Mouse (Mus musculus): Measurements from ENCODE around the gene Zfp341. TPM values are rescaled to one million over a fixed set of nuclear protein-coding genes. Genes with fewer than 3 reads are reported as not detected.
A peak's percentile ranks its signal among the peaks of the same experiment; 100 is the strongest.

The Zfp341 gene
- polyA plus RNA-seq, 1 experiment from 2014 or later: 2.3 TPM

DNA sequence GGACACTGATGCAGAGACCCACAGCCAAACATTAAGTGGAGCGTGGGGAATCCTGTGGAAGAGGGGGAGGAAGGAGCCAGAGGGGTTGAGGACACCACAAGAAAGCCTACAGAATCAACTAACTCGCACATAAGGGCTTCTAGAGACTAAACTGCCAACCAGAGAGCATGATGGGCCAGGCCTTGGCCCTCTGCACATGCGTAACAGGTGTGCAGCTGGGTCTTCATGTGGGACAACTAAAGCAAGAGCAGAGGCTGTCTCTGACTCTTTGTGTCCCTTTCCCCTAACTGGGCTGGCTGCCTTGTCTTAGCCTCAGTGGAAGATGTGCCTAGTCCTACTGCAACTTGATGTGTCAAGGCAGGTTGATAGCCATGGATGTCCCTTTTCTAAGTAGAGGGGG, 4.0 kb downstream of the Zfp341 start:
- 85% methylated on average over 3 of the region's 3 CpGs for whole genome bisulfite sequencing (ENCODE audit: insufficient replicate concordance)
- no peak overlapping the region for H3K27ac ChIP-seq (ENCODE audit: low read length)
- peaks cover 31% of the 10 kb centered on the region for H3K4me1 ChIP-seq (ENCODE audit: control insufficient read depth, low read depth, low read length)
- no peak for ATAC-seq (ENCODE audit: low read depth)
- H3K36me3 ChIP-seq (ENCODE audit: control insufficient read depth, insufficient read depth): no peaks in the 10 kb centered on the region
- H3K9ac ChIP-seq (ENCODE audit: low read depth, low read length): no peak overlapping the region
- no peaks in the 10 kb centered on the region for H3K9me3 ChIP-seq (replicated peaks; ENCODE audit: control insufficient read depth, low read length)
- no peak overlapping the region for H3K4me3 ChIP-seq (ENCODE audit: low read depth, low read length)
- H3K4me2 ChIP-seq (ENCODE audit: low read depth, low read length): no peak overlapping the region
- no peaks in the 10 kb centered on the region for H3K27me3 ChIP-seq (ENCODE audit: control insufficient read depth, insufficient read depth, low read depth, low read length)

DNA sequence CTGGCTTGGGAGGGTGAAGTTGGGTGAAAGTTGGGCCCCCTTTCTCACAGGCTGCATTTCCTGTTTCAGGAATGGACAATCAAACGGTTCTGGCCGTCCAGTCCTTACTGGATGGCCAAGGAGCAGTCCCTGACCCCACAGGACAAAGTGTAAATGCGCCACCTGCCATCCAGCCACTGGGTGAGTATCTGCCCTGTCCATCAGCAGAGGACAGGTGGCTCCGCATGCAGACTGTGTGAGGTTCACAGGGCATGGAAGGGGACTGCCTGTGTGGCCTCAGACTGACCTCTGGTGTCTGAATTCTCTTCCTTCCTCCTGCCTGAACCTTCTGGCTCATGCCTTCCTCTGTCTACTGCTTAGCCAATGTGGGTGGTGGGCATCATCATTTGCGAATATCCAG, 8.6 kb downstream of the Zfp341 start:
- H3K27ac ChIP-seq (ENCODE audit: low read length): no peak overlapping the region
- H3K27me3 ChIP-seq (ENCODE audit: control insufficient read depth, insufficient read depth, low read depth, low read length): no peaks in the 10 kb centered on the region
- no peaks in the 10 kb centered on the region; the same call in 1 of the 2 replicates for H3K36me3 ChIP-seq (ENCODE audit: control insufficient read depth, insufficient read depth)
- H3K4me1 ChIP-seq (ENCODE audit: control insufficient read depth, low read depth, low read length): no peaks in the 10 kb centered on the region; the same call in 1 of the 2 replicates
- no peak overlapping the region for H3K4me3 ChIP-seq (ENCODE audit: low read depth, low read length)
- H3K4me2 ChIP-seq (ENCODE audit: low read depth, low read length): no peak overlapping the region
- no peak overlapping the region; the same call in 1 of the 2 replicates for H3K9ac ChIP-seq (ENCODE audit: low read depth, low read length)
- 60% methylated on average over 5 of the region's 5 CpGs for WGBS (ENCODE audit: insufficient replicate concordance)
- peak; percentile 51 for ATAC-seq (ENCODE audit: low read depth)
- 0 out of 2 replicates have a peak, but pooled peaks cover 2% of the 10 kb centered on the region for H3K9me3 ChIP-seq (replicated peaks; ENCODE audit: control insufficient read depth, low read length)

DNA sequence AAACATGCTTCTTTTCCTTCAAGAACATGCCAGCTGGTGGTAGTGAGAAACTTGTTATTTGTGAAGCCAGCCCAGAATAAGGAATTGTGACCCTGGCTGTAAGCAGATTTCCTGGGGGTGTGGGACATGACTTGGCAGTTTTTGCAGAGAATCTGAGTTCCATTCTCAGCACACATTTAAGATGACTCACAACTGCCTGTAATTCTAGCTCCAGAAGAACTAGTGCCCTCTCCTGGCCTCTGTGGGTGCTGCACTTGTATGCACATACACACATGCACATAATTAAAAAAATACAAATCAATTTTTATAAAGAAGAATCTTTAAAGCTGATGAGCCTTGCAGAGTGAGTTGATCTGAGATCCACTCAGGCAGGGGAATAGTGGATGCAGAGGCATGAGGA, 11.0 kb downstream of the Zfp341 start:
- H3K4me2 ChIP-seq (ENCODE audit: low read depth, low read length): no peak overlapping the region
- H3K27me3 ChIP-seq (ENCODE audit: control insufficient read depth, insufficient read depth, low read depth, low read length): no peaks in the 10 kb centered on the region
- no peak for ATAC-seq (ENCODE audit: low read depth)

DNA sequence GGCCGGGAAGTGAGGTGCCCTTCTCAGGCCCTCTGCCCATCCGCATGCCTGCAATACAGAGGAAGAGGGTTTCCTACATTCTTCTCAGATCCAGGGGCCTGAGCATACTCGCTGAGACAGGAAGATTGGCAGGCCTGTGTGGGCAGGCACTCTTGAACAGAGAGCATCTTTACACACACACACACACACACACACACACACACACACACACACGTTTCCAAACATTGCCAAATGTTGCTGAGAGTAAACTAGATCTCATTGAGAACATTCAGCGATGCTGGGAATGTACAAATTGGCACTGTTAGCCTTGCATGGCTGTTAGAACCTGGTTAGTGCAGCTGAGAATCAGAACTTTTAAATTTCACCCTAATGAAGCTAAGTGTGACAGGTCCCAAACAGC, 17.4 kb downstream of the Zfp341 start:
- ATAC-seq (ENCODE audit: low read depth): no peak
- Histone ChIP-seq H3K9ac (ENCODE audit: low read depth, low read length) (peak overlapping the region; percentile 76), H3K4me1 (ENCODE audit: control insufficient read depth, low read depth, low read length) (peaks cover 33% of the 10 kb centered on the region), H3K27me3 (ENCODE audit: control insufficient read depth, insufficient read depth, low read depth, low read length) (no peaks in the 10 kb centered on the region), H3K4me3 (ENCODE audit: low read depth, low read length) (peak overlapping the region; percentile 71), H3K36me3 (ENCODE audit: control insufficient read depth, insufficient read depth) (peaks cover 16% of the 10 kb centered on the region), H3K4me2 (ENCODE audit: low read depth, low read length) (peak overlapping the region; percentile 48), H3K9me3 (replicated peaks; ENCODE audit: control insufficient read depth, low read length) (no peaks in the 10 kb centered on the region), H3K27ac (ENCODE audit: low read length) (peak overlapping the region; percentile 36)
- 76% methylated on average over 5 of the region's 5 CpGs for WGBS (ENCODE audit: insufficient replicate concordance)

More for the DNA sequence above, 11.0 kb downstream of the Zfp341 start:
- no peak overlapping the region for H3K9ac ChIP-seq (ENCODE audit: low read depth, low read length)
- H3K4me1 ChIP-seq (ENCODE audit: control insufficient read depth, low read depth, low read length): no peaks in the 10 kb centered on the region
- H3K36me3 ChIP-seq (ENCODE audit: control insufficient read depth, insufficient read depth): peaks cover 6% of the 10 kb centered on the region; the same call in 1 of the 2 replicates
- no peak overlapping the region for H3K4me3 ChIP-seq (ENCODE audit: low read depth, low read length)
- H3K27ac ChIP-seq (ENCODE audit: low read length): no peak overlapping the region
- H3K9me3 ChIP-seq (replicated peaks; ENCODE audit: control insufficient read depth, low read length): 0 out of 2 replicates have a peak, but pooled peaks cover 2% of the 10 kb centered on the region

DNA sequence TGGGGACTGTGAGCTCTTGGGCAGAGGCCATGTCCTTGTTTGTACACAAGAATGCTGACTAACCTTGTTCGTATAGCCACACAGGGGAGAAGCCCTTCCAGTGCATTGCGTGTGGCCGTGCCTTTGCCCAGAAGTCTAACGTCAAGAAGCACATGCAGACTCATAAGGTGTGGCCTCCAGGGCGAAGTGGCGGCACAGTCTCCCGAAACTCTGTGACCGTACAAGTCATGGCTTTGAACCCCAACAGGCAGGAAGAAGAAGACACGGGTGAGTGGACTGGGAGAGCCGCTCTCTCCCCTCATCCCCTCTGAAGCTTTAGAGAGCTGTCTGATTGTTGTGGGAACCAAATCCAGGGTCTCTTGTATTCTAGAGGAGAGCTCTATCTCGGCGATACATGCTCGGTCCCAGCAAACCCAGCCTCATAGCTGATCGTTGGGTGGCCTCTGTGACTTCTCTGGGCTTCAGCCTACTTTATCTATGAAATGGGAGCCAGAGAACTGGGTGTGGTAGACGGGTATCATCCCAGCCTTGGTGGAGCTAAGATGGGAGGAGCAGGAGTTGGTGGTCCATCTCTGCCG, 19.2 kb downstream of the Zfp341 start:
- Histone ChIP-seq H3K4me1 (ENCODE audit: control insufficient read depth, low read depth, low read length) (peaks cover 37% of the 10 kb centered on the region), H3K27me3 (ENCODE audit: control insufficient read depth, insufficient read depth, low read depth, low read length) (no peaks in the 10 kb centered on the region), H3K36me3 (ENCODE audit: control insufficient read depth, insufficient read depth) (peaks cover 16% of the 10 kb centered on the region), H3K4me2 (ENCODE audit: low read depth, low read length) (peak overlapping the region; percentile 48), H3K4me3 (ENCODE audit: low read depth, low read length) (peak overlapping the region; percentile 71), H3K9me3 (replicated peaks; ENCODE audit: control insufficient read depth, low read length) (no peaks in the 10 kb centered on the region), H3K27ac (ENCODE audit: low read length) (peak overlapping the region; percentile 100), H3K9ac (ENCODE audit: low read depth, low read length) (peak overlapping the region; percentile 76)
- peak; percentile 85 for ATAC-seq (ENCODE audit: low read depth)
- WGBS (ENCODE audit: insufficient replicate concordance): 23% methylated on average over 16 of the region's 16 CpGs

GRCm38 (mm10) chr2:154633039-154633742, 20.1 kb downstream of the Zfp341 start:
- H3K4me2 ChIP-seq (ENCODE audit: low read depth, low read length): peak overlapping the region; percentile 48
- peak overlapping the region; percentile 71 for H3K4me3 ChIP-seq (ENCODE audit: low read depth, low read length)
- H3K9ac ChIP-seq (ENCODE audit: low read depth, low read length): peak overlapping the region; percentile 63
- H3K9me3 ChIP-seq (replicated peaks; ENCODE audit: control insufficient read depth, low read length): peaks cover 3% of the 10 kb centered on the region
- WGBS (ENCODE audit: insufficient replicate concordance): 55% methylated on average over 5 of the region's 5 CpGs
- H3K27ac ChIP-seq (ENCODE audit: low read length): peak overlapping the region; percentile 100
- peaks cover 21% of the 10 kb centered on the region for H3K36me3 ChIP-seq (ENCODE audit: control insufficient read depth, insufficient read depth)
- no peaks in the 10 kb centered on the region for H3K27me3 ChIP-seq (ENCODE audit: control insufficient read depth, insufficient read depth, low read depth, low read length)
- peak; percentile 43 for ATAC-seq (ENCODE audit: low read depth)
- H3K4me1 ChIP-seq (ENCODE audit: control insufficient read depth, low read depth, low read length): peaks cover 37% of the 10 kb centered on the region

- H3K9ac ChIP-seq (ENCODE audit: low read depth, low read length): peak overlapping the region; percentile 63
- 66% methylated on average over 9 of the region's 9 CpGs for WGBS (ENCODE audit: insufficient replicate concordance)
- peak overlapping the region; percentile 100 for H3K27ac ChIP-seq (ENCODE audit: low read length)
- peaks cover 4% of the 10 kb centered on the region for H3K9me3 ChIP-seq (replicated peaks; ENCODE audit: control insufficient read depth, low read length)
- H3K4me1 ChIP-seq (ENCODE audit: control insufficient read depth, low read depth, low read length): peaks cover 37% of the 10 kb centered on the region
- H3K4me3 ChIP-seq (ENCODE audit: low read depth, low read length): peak overlapping the region; percentile 71
- peaks cover 20% of the 10 kb centered on the region for H3K36me3 ChIP-seq (ENCODE audit: control insufficient read depth, insufficient read depth)
- no peaks in the 10 kb centered on the region for H3K27me3 ChIP-seq (ENCODE audit: control insufficient read depth, insufficient read depth, low read depth, low read length)
- ATAC-seq (ENCODE audit: low read depth): peak; percentile 47
- peak overlapping the region; percentile 48 for H3K4me2 ChIP-seq (ENCODE audit: low read depth, low read length)
Measured at GRCm38 (mm10) chr2:154633876-154634644, 21.0 kb downstream of the Zfp341 start.

GRCm38 (mm10) chr2:154635826-154636225, 22.7 kb downstream of the Zfp341 start:
- Histone ChIP-seq H3K4me3 (ENCODE audit: low read depth, low read length) (no peak overlapping the region), H3K4me2 (ENCODE audit: low read depth, low read length) (no peak overlapping the region), H3K27ac (ENCODE audit: low read length) (peak overlapping the region; percentile 100), H3K36me3 (ENCODE audit: control insufficient read depth, insufficient read depth) (peaks cover 9% of the 10 kb centered on the region), H3K27me3 (ENCODE audit: control insufficient read depth, insufficient read depth, low read depth, low read length) (no peaks in the 10 kb centered on the region), H3K4me1 (ENCODE audit: control insufficient read depth, low read depth, low read length) (peaks cover 30% of the 10 kb centered on the region), H3K9me3 (replicated peaks; ENCODE audit: control insufficient read depth, low read length) (peaks cover 4% of the 10 kb centered on the region), H3K9ac (ENCODE audit: low read depth, low read length) (no peak overlapping the region; the same call in 1 of the 2 replicates)
- WGBS (ENCODE audit: insufficient replicate concordance): 92% methylated on average over 2 of the region's 2 CpGs
- no peak for ATAC-seq (ENCODE audit: low read depth)
